Mouse (Mus musculus) Patski (cell line): ENCODE results near the gene Per1. TPM values are rescaled to one million over a fixed set of nuclear protein-coding genes. Genes with fewer than 3 reads are reported as not detected.

ENCODE experiments used
- ATAC-seq: fragments of 100-300 bp; one replicate; pipeline ENCODE4 v1.8.0; 2021
- CTCF ChIA-PET: fragments of 350-600 bp; sonication (Branson Sonifier 250); formaldehyde crosslinking; loops from one replicate; lab custom pipeline; 2022; ENCODE audit warnings: inconsistent platforms; lab: Charles Lee
- POLR2A ChIA-PET: fragments of 350-600 bp; sonication (Branson Sonifier 250); formaldehyde crosslinking; loops from one replicate; lab custom pipeline; 2022; ENCODE audit warnings: antibody characterized with exemption, inconsistent platforms; lab: Charles Lee
- DNase-seq: peaks from one replicate; pipeline ENCODE4 v3.0.0-alpha.2; 2011; ENCODE audit warnings: low read depth, low spot score
- H3K27me3 ChIP-seq: fragments of 371-371 bp; one replicate; pipeline ENCODE4 v1.5.1; 2021
- CTCF ChIP-seq: fragments of 100-300 bp; IDR thresholded peaks from one replicate; pipeline ENCODE4 v1.5.1; 2021
- in situ Hi-C: fragments of 300-500 bp; cut with MboI; formaldehyde crosslinking; loops from 3 replicates; pipeline ENCODE4 v1.11.1; 2018; ENCODE audit warnings: low pct_unique_long_range_greater_than_20kb, mixed read lengths
- polyA plus RNA-seq: library from polyadenylated mRNA; unstranded; gene quantifications from one replicate; pipeline ENCODE4 v1.2.3, GENCODE M21; 2021

Gene Per1
- polyA plus RNA-seq, 1 experiment from 2014 or later, result 10.8 TPM

DNA sequence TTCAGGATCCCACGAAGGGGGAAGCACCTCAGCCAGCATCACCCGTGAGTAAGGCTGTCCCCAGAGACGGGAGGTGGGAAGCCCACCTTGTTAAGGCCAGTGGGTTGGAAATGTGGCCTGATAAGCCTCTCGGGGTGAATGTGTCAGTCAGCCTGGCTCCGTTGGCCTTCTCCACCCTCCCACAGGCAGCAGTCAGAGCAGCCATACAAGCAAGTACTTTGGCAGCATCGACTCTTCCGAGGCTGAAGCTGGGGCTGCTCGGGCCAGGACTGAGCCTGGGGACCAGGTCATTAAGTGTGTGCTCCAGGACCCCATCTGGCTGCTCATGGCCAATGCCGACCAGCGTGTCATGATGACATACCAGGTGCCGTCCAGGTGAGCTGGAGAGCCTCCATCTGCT lies 12.7 kb downstream of the Per1 start:
- CTCF ChIA-PET, result no interaction called here
- in situ Hi-C loops, result no loop called here

DNA sequence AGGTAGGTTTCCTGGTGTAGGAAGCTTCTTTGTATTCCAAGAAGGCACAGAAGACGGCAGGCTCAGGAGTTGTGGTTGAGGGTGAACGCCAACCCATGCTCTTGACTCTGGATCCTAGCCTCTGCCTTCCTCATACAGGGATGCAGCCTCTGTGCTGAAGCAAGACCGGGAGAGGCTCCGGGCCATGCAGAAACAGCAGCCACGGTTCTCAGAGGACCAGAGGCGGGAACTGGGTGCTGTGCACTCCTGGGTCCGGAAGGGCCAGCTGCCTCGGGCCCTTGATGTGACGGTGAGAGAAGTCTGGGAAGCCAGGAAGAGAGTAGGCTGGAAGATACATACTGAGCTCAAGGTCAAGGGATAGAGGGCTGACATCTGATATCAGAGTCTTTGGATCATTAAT lies 13.2 kb downstream of the Per1 start:
- no peak for ATAC-seq
- DNase-seq, result no peak
- no peak for TF ChIP-seq CTCF
- no peaks in the 10 kb centered on the region for H3K27me3 ChIP-seq
- in situ Hi-C loops, result no loop called here
- ChIA-PET CTCF (interaction anchor here (0.9 kb wide), 1 partner anchor 16 kb away, joined by 3 read pairs; no protein-coding TSS in a partner anchor), POLR2A (no interaction called here)

More for the DNA sequence above, 12.7 kb downstream of the Per1 start:
- ATAC-seq (no peak), DNase-seq (no peak)
- H3K27me3 ChIP-seq, result no peaks in the 10 kb centered on the region
- POLR2A ChIA-PET, result no interaction called here
- TF ChIP-seq CTCF, result no peak

DNA sequence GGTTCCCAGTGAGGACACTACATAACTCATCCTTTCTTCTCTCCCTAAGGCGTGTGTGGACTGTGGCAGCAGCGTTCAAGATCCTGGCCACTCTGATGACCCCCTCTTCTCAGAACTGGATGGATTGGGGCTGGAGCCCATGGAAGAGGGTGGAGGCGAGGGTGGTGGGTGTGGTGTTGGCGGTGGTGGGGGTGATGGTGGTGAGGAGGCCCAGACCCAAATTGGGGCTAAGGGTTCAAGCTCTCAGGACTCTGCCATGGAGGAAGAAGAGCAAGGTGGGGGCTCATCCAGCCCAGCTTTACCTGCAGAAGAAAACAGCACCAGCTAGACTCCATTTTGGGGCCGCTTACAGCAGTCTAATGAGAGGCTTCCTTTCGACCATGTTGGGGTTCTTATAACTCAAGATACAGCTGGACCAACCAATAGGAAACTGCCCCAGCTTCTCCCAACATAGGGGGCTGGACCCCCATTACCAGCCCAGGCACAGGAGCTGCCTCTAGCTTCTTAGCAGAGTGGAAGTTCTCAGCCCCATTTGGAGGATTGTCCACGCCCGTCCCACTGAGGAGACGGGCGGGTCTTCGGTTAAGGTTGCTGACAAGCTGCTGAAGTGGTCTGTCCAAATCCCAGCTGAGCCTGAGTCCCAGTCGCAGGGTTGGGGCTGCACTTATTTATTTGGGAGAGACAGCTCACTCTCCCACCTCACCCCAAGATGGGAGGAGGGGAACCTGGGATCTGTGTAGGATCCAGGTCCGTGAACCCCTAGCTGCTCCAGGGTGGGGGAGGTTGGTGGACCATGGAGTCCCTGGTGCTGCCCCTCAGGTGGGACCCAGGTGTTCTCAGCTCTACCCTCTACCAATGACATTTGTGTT lies 14.2 kb downstream of the Per1 start:
- DNase-seq (no peak), ATAC-seq (no peak)
- TF ChIP-seq CTCF, result no peak
- in situ Hi-C loops, result no loop called here
- H3K27me3 ChIP-seq, result no peaks in the 10 kb centered on the region
- ChIA-PET CTCF (interaction anchor here (0.9 to 1.8 kb wide), 4 partner anchors 8 to 17 kb away, joined by 3 to 5 read pairs (median 4); partner anchors contain the start of gene Per1), POLR2A (interaction anchor here (1.1 to 3.2 kb wide), 2 partner anchors 9 to 42 kb away, joined by 3 to 16 read pairs; no protein-coding TSS in a partner anchor)

DNA sequence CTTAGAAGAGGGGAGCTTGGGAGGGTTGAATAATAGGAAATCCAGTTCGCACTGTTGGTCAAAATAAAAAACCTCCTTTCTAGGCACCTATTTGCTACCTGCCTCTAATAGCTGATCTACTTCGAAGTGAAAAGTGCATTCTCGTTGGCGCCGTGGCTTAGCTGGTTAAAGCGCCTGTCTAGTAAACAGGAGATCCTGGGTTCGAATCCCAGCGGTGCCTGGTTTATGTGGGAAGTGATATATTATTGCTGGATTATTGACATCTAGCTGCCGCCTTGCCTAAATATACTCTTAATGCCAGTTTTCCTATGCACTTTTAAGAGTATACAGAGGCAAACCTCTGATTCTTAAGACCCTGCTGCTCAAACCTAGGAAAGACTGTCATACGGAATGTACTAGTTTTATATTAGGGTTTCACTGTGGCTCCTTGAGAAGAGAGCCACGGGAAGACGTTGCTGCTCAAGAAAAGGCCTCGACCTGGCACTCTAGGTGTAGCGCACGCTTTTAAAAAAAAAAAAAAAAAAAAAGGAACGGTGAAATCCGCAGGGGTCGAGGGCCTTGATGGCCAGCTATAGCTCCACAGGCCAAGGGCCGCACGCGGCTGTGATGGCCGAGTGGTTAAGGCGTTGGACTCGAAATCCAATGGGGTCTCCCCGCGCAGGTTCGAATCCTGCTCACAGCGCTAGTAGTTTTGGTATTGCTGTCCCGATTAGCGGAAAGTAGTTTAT lies 15.5 kb downstream of the Per1 start:
- POLR2A ChIA-PET, result interaction anchor here (1.0 to 3.2 kb wide), 4 partner anchors 10 to 43 kb away, joined by 3 to 16 read pairs (median 4); no protein-coding TSS in a partner anchor
- no peaks in the 10 kb centered on the region for H3K27me3 ChIP-seq
- ATAC-seq, result no peak
- no peak for TF ChIP-seq CTCF
- CTCF ChIA-PET, result interaction anchor here (0.7 to 1.8 kb wide), 3 partner anchors 13 to 44 kb away, joined by 3 to 5 read pairs (median 4); partner anchors contain the start of gene Per1
- no peak for DNase-seq
- in situ Hi-C loops, result no loop called here

DNA sequence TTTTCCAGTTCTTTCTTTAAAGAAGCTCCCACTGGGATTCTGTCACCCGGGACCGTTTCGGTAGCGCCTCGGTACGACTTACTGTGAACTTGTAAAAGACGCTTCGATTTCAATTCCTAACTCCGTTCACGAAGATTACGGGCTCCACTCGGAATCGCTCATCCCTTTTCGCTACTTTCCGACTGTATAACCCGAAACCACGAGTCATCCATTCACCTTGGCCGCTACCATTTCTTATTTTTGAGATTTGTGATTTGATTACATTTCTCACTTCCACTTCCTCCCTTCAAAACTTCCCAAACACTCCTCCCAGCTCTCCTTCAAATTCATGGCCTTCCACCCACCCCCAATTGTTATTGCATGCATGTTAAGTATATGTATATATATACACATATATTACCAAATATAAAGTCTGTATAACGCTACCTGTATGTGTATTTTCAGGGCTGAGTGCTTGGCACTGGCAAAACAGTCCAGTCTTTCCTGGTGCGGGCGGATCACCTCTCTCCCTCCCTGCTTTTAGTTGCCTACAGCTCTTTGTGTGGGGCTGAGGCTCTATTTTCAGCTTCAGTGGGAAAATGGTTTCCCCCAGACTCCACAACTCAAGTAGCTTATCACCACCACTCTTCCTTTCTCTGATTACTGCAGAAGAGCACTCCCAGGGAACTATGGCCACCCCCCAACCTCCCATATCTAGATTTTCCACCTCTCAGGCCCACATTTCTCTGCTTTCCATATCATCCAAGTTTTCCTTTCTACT lies 16.2 kb downstream of the Per1 start:
- in situ Hi-C loops, result no loop called here
- ChIA-PET POLR2A (interaction anchor here (1.0 to 3.2 kb wide), 3 partner anchors 11 to 17 kb away, joined by 3 to 16 read pairs (median 4); no protein-coding TSS in a partner anchor), CTCF (interaction anchor here (1.4 to 1.8 kb wide), 2 partner anchors 8 to 14 kb away, joined by 5 read pairs; no protein-coding TSS in a partner anchor)
- ATAC-seq (no peak), DNase-seq (no peak)
- no peak for TF ChIP-seq CTCF
- H3K27me3 ChIP-seq, result no peaks in the 10 kb centered on the region

DNA sequence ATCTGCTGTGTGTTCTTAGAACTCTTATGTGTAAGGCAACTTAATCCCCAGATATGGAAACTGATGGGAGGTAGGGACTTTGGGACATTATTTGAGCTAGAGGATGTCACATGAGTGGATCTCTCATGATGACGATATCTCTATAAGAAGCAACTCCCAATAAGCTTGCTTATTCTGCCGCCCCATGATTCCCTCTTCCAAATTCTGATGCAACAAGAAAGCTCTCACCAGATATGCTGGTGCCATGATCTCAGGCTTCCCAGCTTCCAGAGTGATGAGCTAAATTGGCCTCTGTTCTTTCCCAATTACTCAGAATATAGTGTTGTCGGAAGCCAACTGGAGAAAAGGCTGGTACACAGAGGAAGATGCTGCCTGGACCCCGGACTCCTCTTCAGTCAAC lies 16.8 kb downstream of the Per1 start:
- in situ Hi-C loops, result no loop called here
- ChIA-PET POLR2A (interaction anchor here (3.2 kb wide), 1 partner anchor 11 kb away, joined by 16 read pairs; no protein-coding TSS in a partner anchor), CTCF (interaction anchor here (1.4 to 2.5 kb wide), 2 partner anchors 9 to 45 kb away, joined by 5 to 7 read pairs; no protein-coding TSS in a partner anchor)
- no peaks in the 10 kb centered on the region for H3K27me3 ChIP-seq
- DNase-seq (no peak), ATAC-seq (no peak)
- no peak for TF ChIP-seq CTCF

DNA sequence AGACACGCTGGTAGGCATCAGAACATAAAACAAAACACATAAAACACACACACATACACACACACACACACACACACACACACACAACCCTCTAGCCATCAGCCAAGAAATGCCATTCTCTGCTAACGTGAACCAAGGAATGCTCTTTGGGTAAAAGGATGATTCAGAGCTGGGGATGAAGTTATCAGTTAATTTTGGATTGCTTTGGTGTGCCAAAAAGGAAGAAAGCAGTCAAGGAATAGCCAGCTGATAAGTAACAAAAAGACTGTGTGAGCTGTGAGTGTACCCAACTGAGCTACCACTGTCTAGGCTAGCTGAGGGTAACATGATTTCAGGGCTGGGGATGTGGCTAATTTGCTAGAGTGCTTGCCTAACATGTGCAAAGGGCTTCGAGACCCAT lies 19.0 kb downstream of the Per1 start:
- POLR2A ChIA-PET, result no interaction called here
- TF ChIP-seq CTCF, result no peak

DNA sequence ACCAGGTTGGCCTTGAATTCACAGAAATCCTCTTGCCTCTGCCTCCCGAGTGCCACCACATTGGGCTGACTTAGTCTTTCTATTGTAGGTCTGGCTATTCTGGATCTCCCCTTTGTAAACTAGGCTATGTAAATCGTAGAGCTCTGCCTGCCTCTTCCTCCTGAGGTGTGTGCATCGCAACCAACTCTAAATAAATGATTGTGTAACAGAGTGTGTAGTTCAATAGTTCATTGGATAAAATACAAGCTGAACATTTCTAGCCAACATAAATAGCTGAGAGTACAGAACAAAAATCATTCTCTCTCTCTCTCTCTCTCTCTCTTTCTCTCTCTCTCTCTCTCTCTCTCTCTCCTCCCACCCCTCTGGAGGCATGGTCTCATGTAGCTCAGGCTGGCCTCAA lies 19.6 kb downstream of the Per1 start:
- ATAC-seq, result no peak
- in situ Hi-C loops, result no loop called here
- no peaks in the 10 kb centered on the region for H3K27me3 ChIP-seq
- no peak for DNase-seq
- ChIA-PET CTCF (interaction anchor here (1.4 kb wide), 1 partner anchor 55 kb away, joined by 4 read pairs; the partner anchor contains the start of gene Borcs6), POLR2A (no interaction called here)
- no peak for TF ChIP-seq CTCF

More for the DNA sequence above, 19.0 kb downstream of the Per1 start:
- DNase-seq (no peak), ATAC-seq (no peak)
- CTCF ChIA-PET, result interaction anchor here (1.4 to 2.5 kb wide), 3 partner anchors 19 to 54 kb away, joined by 4 to 7 read pairs (median 5); partner anchors contain the start of genes Borcs6 and Per1
- in situ Hi-C loops, result no loop called here
- H3K27me3 ChIP-seq, result no peaks in the 10 kb centered on the region

DNA sequence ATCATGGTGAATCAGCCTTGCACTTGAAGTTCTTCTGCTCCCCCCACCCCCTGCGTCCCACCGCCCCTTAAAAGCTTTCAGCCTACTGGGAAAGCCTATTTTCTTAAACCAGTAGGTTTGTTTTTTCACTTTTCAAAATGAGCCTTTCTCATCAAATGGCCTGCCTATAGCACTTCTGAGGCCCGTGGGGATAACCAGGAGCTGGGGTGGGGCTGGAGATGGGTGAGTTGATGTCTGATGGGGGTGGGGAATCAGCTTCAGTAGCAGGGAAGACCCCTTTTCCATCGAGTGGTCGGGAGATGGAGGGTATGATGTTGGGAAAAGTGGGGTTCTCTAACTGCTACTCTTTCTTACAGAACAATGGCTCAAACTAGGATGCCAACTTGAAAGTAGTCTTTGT lies 21.8 kb downstream of the Per1 start:
- ATAC-seq (no peak), DNase-seq (no peak)
- in situ Hi-C loops, result no loop called here
- TF ChIP-seq CTCF, result no peak
- POLR2A ChIA-PET, result interaction anchor here (0.7 kb wide), 1 partner anchor 17 kb away, joined by 3 read pairs; no protein-coding TSS in a partner anchor
- CTCF ChIA-PET, result no interaction called here
- no peaks in the 10 kb centered on the region for H3K27me3 ChIP-seq
